Mouse (Mus musculus): ENCODE measurements at regions not wholly inside any gene's neighbourhood (a gene's known extent, or its start where the extent isn't known, plus 50 kb on each side); places are given as distances from the start of the nearest gene placed in this dataset.

DNA sequence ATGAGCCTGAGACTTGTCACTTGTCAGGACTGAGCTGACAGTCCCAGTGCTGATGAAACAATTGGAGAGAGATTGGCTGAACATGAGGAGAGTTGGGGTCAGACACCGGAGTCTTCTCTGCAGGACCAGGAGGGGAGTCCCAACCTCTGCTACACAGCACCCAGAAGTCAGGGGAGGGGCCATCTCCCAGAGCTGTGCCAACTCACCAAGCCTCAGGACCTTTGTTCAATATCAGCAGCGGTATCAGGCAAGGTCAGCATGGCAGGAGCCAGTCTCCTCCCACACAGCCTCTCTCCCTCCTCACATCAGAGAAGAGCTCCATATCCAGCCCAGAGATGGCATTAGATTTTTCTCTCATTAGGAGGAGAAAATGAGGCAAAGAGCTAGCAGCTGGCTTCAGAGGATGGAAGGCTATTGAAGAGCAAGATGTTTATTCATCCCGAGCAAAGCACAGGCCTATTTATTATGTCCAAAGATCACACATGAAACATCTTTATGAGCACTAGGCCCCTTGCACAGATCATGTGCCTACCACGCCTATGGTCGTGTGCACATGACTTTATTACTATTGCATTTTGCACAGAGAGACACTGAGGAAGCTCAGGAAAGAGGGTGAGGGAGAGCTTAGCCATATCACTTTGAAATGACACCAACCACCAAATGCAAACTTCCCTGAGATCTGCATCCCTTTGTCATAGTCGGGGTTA is 532.9 kb downstream of the Tshz3 start:
- Histone ChIP-seq H3K4me3 (ENCODE audit: insufficient read depth, low read length) (no peak overlapping the region), H3K4me1 (ENCODE audit: control insufficient read depth, insufficient read depth, low read length) (no peaks in the 10 kb centered on the region), H3K27ac (ENCODE audit: insufficient read depth, low read length) (no peak overlapping the region)
- TF ChIP-seq POLR2A (IDR thresholded peaks at IDR 0.05; ENCODE audit: low read depth, low read length) (no peak), CTCF (IDR thresholded peaks at IDR 0.05; ENCODE audit: borderline replicate concordance, insufficient read depth, low read length) (no peak)

DNA sequence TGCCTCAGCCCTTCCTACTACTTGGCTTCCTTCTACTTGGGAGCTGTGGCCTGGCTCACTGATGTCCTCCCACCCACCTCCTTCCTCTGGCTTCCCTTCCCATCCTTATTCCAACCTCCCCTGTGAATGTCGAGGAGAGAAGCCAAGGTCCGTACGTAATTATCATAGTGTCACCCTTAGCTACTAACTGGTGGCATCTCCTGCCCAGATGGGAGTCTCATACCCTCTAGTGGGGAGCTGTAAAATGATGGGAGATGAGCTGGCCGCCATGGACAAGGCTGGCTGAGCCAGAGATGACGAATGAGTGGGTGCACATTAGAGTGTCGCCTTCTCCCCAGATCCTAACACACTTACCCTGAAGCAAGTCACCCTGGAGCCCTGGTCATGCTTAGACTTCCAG is 532.6 kb downstream of the Zfp536 start:
- H3K4me3 ChIP-seq (ENCODE audit: insufficient read depth, low read length): no peak overlapping the region
- TF ChIP-seq POLR2A (IDR thresholded peaks at IDR 0.05; ENCODE audit: low read depth, low read length) (no peak), CTCF (IDR thresholded peaks at IDR 0.05; ENCODE audit: borderline replicate concordance, insufficient read depth, low read length) (no peak)
- no peak overlapping the region for H3K27ac ChIP-seq (ENCODE audit: insufficient read depth, low read length)

DNA sequence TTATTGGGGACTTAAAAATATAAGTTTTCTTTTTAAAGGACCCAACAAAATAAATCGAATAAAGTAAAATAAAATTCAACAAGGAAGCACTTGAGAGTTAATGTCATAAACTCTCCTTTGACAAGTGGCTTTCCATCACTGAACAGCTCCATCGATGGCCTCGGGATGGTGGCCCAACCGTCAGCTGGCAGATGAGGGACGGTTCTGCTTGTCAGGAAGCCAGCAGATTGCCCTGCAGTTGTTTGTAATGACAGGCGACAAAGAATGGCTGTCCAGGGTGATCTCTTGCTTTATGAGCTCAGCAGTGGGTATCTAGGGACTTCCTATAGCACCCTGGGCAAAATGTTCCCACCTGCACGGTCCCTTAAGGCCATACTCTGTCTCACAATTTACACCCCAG is 531.7 kb downstream of the Zfp536 start:
- no peak for TF ChIP-seq POLR2A (IDR thresholded peaks at IDR 0.05; ENCODE audit: low read depth, low read length)
- no peak overlapping the region for H3K27ac ChIP-seq (ENCODE audit: insufficient read depth, low read length)
- H3K4me3 ChIP-seq (ENCODE audit: insufficient read depth, low read length): no peak overlapping the region
- no peaks in the 10 kb centered on the region for H3K4me1 ChIP-seq (ENCODE audit: control insufficient read depth, insufficient read depth, low read length)

More for the DNA sequence above, 532.6 kb downstream of the Zfp536 start:
- H3K4me1 ChIP-seq (ENCODE audit: control insufficient read depth, insufficient read depth, low read length): no peaks in the 10 kb centered on the region

DNA sequence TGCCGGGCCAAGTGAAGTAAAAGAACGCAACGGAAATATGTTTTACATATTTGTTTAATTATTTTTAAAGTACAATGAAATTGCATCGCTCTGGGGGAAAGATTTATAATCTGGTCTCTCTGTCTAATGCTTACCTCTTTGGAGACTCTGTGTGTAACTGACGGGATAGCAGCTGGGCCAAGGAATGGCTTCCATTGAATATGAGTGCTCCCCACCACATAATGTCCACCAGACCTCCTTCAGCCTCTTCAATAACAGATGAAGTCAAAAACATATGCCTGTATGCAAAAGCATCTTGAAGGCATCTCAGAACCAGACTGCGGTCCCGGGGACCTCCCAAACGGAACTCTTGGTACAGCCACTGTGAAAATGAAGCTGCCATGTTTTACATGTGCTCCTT is 531.0 kb downstream of the Zfp536 start:
- H3K27ac ChIP-seq (ENCODE audit: insufficient read depth, low read length): no peak overlapping the region
- no peak overlapping the region for H3K4me3 ChIP-seq (ENCODE audit: insufficient read depth, low read length)
- no peaks in the 10 kb centered on the region for H3K4me1 ChIP-seq (ENCODE audit: control insufficient read depth, insufficient read depth, low read length)
- TF ChIP-seq CTCF (IDR thresholded peaks at IDR 0.05; ENCODE audit: borderline replicate concordance, insufficient read depth, low read length) (no peak), POLR2A (IDR thresholded peaks at IDR 0.05; ENCODE audit: low read depth, low read length) (no peak)

DNA sequence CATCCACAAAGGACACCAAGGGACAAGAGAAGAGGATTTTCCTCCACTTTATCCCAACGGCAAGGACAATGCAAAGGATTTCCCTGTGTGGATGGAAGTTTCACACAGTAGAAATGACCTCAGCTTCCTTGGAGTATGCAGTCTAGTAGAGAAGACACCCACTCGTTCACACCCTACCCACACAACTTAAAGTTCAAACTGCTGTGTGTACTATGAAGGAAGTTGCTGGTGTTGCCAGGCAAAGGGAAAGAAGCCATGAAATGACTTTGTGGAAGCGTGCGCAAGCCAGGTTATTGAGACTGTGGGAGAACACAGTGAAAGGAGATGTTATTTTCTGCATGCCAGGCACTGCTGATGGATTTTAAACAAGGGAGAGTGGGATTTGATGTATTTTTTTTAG is 527.3 kb downstream of the Zfp536 start:
- TF ChIP-seq POLR2A (IDR thresholded peaks at IDR 0.05; ENCODE audit: low read depth, low read length) (no peak), CTCF (IDR thresholded peaks at IDR 0.05; ENCODE audit: borderline replicate concordance, insufficient read depth, low read length) (no peak)
- Histone ChIP-seq H3K4me3 (ENCODE audit: insufficient read depth, low read length) (no peak overlapping the region), H3K27ac (ENCODE audit: insufficient read depth, low read length) (no peak overlapping the region), H3K4me1 (ENCODE audit: control insufficient read depth, insufficient read depth, low read length) (no peaks in the 10 kb centered on the region)

DNA sequence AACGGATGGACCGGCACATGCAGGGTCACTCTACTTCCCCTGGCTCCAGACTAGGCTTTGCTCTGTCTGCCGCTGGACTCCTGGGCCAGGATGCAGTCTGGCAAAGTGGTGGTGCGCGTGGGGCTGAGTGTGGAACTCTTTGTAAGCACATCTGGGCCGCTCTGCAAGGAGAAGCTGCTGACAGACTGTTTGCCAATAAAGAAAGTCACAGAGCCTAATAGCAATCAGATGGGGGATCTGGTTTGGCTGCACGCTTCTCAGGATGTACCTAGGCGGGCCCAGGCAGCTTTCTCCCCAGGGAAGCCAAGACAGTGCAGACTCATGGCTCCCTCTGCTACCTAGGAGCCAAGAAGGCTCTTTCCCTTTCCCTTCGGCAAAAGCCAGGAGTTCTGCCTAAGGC is 519.0 kb downstream of the Zfp536 start:
- no peak overlapping the region for H3K27ac ChIP-seq (ENCODE audit: insufficient read depth, low read length)
- no peak overlapping the region for H3K4me3 ChIP-seq (ENCODE audit: insufficient read depth, low read length)
- no peak for TF ChIP-seq POLR2A (IDR thresholded peaks at IDR 0.05; ENCODE audit: low read depth, low read length)

DNA sequence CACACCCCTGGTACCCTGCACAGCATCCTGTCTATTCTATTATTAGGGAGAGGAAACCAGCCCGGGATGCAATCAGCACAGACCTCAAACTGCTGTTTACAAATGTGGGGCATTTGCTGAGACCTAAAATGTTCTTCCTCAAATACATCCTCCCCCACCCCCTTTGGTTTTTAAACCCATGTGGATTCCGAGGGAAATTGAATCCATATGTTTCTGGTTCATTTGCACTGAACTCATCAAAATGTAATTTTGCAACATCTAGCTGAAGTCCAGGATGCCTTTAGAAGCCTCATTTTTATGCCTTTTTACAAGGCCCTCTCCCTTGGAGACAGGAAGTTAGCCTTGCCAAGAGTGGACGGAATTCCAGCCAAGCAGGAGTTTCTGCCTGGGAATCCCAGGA is 517.6 kb downstream of the Zfp536 start:
- no peak for TF ChIP-seq POLR2A (IDR thresholded peaks at IDR 0.05; ENCODE audit: low read depth, low read length)
- no peak overlapping the region; the same call in 1 of the 2 replicates for H3K27ac ChIP-seq (ENCODE audit: insufficient read depth, low read length)
- H3K4me1 ChIP-seq (ENCODE audit: control insufficient read depth, insufficient read depth, low read length): peaks cover 5% of the 10 kb centered on the region

More for the DNA sequence above, 519.0 kb downstream of the Zfp536 start:
- peaks cover 5% of the 10 kb centered on the region for H3K4me1 ChIP-seq (ENCODE audit: control insufficient read depth, insufficient read depth, low read length)

DNA sequence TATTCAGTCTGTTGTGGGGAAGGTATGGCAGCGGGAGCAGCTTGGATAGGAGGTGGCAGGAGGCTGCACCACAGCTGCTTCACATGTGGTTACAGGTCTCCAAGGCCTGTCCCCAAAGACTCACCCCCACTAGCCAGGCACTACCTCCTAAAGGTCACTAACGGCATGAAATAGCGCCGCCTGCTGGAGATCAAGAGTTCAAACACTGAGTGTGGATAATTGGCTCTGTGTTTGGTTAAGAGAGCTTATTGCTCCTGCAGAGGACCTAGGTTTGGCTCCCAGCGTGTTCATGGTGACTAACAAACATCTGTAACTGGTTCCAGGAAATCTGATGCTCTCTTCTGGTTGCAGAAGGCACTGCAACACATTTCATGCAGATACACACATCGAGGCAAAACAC is 514.1 kb downstream of the Zfp536 start:
- Histone ChIP-seq H3K4me1 (ENCODE audit: control insufficient read depth, insufficient read depth, low read length) (peaks cover 5% of the 10 kb centered on the region), H3K27ac (ENCODE audit: insufficient read depth, low read length) (no peak overlapping the region)
- no peak for TF ChIP-seq POLR2A (IDR thresholded peaks at IDR 0.05; ENCODE audit: low read depth, low read length)

More for the DNA sequence above, 517.6 kb downstream of the Zfp536 start:
- no peak overlapping the region for H3K4me3 ChIP-seq (ENCODE audit: insufficient read depth, low read length)

DNA sequence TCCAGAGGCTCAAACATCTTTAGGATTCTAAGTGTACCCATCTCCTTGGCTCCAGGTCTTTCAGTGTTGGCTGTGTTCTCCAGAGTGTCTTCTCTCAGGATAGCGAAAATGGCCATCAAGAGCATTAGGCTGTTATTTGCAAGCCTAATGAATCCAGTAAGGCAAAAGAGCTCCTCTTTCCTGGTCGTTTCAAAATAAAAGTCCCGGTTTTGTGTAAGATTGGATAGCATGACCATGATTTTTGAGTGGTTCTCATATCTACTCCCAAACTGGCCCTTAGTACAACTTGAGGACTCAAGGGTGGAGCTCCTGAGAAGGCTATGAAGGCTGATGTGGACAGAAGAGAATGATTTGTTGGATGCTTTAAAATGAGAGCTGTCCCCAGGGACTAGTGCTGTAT is 510.6 kb downstream of the Zfp536 start:
- Histone ChIP-seq H3K27ac (ENCODE audit: insufficient read depth, low read length) (no peak overlapping the region), H3K4me1 (ENCODE audit: control insufficient read depth, insufficient read depth, low read length) (no peaks in the 10 kb centered on the region), H3K4me3 (ENCODE audit: insufficient read depth, low read length) (no peak overlapping the region)
- TF ChIP-seq CTCF (IDR thresholded peaks at IDR 0.05; ENCODE audit: borderline replicate concordance, insufficient read depth, low read length) (no peak), POLR2A (IDR thresholded peaks at IDR 0.05; ENCODE audit: low read depth, low read length) (no peak)

More for the DNA sequence above, 514.1 kb downstream of the Zfp536 start:
- no peak overlapping the region for H3K4me3 ChIP-seq (ENCODE audit: insufficient read depth, low read length)

DNA sequence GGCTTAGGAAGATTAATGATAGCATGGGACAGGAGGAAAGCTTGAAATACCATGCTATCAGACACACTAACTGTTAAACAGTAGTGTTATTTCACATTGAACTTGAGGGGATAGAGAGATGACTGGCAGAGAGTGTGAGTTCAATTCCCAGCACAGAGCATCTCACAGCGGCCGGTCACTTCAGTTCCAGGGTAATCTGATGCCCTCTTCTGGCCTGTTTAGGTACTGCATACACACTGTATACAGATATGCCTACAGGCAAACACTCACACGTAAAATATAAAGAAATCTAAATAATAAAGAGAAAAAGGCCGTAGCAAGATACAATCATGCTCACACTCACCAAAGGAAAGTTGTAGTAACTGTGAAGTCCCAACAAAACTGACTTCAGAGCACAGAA is 506.0 kb downstream of the Zfp536 start:
- Histone ChIP-seq H3K4me1 (ENCODE audit: control insufficient read depth, insufficient read depth, low read length) (no peaks in the 10 kb centered on the region), H3K27ac (ENCODE audit: insufficient read depth, low read length) (no peak overlapping the region), H3K4me3 (ENCODE audit: insufficient read depth, low read length) (no peak overlapping the region)
- TF ChIP-seq CTCF (IDR thresholded peaks at IDR 0.05; ENCODE audit: borderline replicate concordance, insufficient read depth, low read length) (no peak), POLR2A (IDR thresholded peaks at IDR 0.05; ENCODE audit: low read depth, low read length) (no peak)

DNA sequence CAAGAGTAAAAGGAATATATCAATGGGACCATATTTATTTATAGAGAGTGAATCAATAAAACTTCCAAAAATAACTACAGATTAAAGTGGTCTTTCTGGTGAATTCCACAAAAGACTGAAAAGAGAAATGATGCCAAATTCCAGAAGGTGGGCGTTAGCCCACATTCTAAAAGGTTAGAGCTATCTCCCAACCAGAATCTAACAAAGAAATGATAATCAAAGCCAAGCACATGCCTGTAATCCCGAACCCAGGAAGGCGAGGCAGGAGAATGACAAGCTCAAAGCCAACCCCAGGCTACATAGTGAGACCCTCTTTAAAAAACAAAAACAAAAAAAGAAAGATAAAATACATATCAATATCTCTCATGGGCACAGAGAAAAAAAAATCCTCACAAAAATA is 502.6 kb downstream of the Zfp536 start:
- TF ChIP-seq CTCF (IDR thresholded peaks at IDR 0.05; ENCODE audit: borderline replicate concordance, insufficient read depth, low read length): no peak
- TF ChIP-seq POLR2A (IDR thresholded peaks at IDR 0.05; ENCODE audit: low read depth, low read length): no peak
- Histone ChIP-seq H3K4me1 (ENCODE audit: control insufficient read depth, insufficient read depth, low read length) (no peaks in the 10 kb centered on the region), H3K4me3 (ENCODE audit: insufficient read depth, low read length) (no peak overlapping the region), H3K27ac (ENCODE audit: insufficient read depth, low read length) (no peak overlapping the region)

All from embryonic fibroblast, embryonic 13.5 days (primary cell).